Mouse (Mus musculus): ENCODE measurements around the gene Zfp444.
"Not testable (repeated sequence)": the region's sequence is repeated elsewhere in the genome, so short reads cannot be mapped to it uniquely, and the experiment has no call there.

Gene Zfp444

DNA sequence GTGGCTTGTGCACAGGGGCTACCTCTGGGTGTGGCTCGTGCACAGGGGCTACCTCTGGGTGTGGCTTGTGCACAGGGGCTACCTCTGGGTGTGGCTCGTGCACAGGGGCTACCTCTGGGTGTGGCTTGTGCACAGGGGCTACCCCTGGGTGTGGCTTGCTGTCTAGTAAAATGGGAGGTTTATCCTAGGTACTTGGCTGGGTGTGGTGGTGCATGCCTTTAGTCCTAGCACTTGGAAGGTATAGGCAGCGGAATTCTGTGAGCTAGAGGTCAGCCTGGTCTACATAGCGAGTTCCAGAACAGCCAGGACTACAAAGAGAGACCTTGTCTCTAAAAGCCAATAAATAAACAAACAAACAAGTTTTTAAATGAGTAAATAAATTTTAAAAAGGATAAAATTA is 42.7 kb downstream of the Zfp444 start:
- DNase-seq (ENCODE audit: low read depth), result not testable (repeated sequence)

DNA sequence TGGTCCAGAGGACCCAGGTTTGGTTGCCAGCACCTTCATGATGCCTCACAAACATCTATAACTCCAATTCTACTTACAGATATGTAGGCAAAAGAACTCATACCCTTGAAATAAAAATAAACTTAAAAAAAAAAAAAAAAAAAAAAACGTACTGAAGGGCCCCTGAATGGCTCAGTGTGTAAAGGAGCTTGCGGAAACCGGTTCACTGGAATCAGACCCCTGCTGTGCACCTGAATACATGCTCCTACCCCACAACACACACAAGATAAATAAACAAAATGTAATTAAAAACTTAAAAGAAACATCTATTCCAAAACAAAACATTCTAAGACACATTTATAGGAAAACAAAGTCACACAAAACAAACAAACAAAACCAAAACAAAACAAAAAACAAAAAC is 48.1 kb downstream of the Zfp444 start:
- DNase-seq (ENCODE audit: low read depth), result no peak

- no peak for DNase-seq (ENCODE audit: low read depth)
Measured at GRCm38 (mm10) chr7:6221978-6222377, 50.0 kb downstream of the Zfp444 start, which contains the start of gene Zscan5b. Gene Zscan5b, plus strand, starts transcription at chr7:6222278.

- DNase-seq (ENCODE audit: low read depth), result not testable (repeated sequence)
Measured at GRCm38 (mm10) chr7:6228491-6228890, 56.5 kb downstream of the Zfp444 start.

- DNase-seq (ENCODE audit: low read depth), result no peak
Measured at GRCm38 (mm10) chr7:6239787-6240186, 67.8 kb downstream of the Zfp444 start.

GRCm38 (mm10) chr7:6240841-6241425 is 68.9 kb downstream of the Zfp444 start:
- DNase-seq (ENCODE audit: low read depth), result peak; percentile 9
